Mouse (Mus musculus): Measurements from ENCODE around the gene Zfp467. TPM values are rescaled to one million over a fixed set of nuclear protein-coding genes. Genes with fewer than 3 reads are reported as not detected.

The Zfp467 gene
- 6.0 and 9.4 TPM in 2 replicates for polyA plus RNA-seq (2015; fragmentation: Nextera tagmentation; extraction: Ambion mirVana)

DNA sequence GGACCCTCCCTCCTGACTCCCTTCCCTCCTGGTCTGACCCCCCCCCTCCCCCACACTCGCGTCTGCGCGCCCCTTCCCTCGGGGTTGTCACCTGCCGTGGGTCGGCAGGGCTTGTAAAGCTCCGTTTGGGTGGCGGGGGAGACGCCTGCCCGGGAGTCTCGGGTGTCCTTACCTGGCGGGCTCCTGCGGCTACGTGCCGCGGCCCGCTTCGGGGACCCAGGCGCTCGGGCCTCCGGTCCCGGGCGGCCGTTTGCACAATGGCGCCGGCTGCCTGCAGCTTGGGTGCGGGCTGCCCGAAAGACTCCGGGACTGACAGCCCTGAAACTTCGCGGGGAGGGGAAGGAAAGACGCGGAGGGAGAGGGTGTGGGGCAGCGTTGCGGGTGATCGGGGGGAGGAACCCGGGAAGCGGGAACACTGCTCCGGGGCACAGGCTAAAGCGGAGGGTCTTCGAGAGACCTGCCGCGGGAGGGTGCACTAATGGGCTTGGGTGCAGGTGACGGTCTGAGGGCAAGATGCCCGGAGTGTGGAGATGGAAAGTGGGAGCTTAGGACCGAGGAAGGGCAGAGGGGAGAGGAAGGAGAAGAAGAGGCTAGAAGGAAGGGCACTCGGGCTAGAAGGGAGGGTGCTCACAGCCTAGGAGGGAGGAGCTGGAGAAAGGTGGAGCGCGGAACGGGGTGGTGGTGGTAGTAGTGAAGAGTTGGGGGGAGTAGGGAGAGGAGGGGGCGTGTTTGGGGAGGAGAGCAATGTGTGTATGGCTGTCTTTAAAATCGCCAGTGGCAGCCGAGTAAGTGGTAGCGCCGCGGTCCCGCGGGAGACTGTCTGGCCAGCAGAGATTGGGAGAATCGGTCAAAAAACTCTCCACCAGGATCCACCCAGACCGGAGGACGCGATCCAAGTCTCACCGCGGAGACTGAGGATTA is at the start of gene Zfp467:
Gene Zfp467, minus strand, starts transcription at position 645 of the 921 bp plus-strand sequence.

DNA sequence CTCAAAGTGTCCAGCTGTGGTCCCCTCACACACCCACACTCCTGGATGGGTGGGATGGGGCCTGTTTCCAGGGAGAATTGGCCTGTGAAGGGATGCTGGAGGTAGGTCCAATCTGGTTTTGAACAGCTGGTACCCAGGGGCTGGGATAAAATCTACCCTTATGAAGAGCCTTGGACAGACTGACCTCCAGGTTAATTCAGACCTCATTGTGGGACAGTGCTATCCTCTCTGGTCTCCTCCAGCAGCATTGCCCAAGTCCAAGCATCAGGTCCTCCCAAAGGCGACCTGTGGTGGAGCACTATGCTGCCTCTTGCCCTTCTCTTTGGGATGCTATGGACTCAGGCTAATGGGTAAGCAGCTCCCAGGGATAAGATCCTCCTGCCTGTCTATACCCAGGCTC is 2.3 kb upstream of the Zfp467 start, which contains the start of gene Sspo:
Gene Sspo, plus strand, starts transcription at position 301 of the 400 bp plus-strand sequence.

DNA sequence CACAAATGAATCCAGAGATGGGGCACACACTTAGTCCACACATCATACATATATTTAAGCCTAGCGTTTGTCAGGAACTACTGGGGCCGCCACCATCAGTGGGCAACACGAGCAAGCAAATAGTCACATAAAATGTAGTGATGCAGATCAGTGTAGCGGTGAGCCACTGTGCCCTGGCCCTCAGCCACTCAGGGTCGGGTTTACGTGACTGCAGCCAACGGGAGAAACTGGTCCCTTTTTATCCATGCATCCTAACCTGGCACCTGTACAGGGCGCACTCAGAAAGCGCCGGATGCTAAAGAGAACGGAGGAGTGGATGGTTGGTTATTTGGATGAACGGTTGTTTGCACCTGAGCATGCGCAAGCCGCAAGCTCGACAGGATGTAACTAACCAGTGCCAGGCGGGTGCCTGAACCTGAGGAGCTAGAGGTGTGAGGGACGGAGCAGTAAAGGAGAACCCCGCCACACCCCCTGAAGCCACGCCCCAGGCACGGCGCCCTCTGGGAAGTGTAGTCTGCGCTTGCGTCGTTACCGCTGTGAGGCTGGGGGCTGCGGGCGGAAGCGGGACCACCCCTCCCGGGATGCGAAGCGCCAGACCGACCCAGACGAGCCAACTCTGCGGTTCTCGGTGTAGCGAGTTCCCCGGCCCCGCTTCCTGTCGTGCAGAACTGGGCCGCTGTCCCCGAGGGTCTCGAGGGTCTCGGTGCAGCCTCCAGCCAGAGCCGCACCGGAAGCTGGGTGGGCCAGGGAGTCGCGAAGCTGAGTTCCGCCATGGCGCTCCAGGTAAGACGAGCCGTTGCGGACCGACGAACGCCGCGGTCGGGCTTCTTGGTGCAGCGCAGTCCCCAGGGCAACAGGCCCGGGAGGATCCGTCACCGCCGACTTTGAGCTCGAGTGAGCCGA is 50.3 kb downstream of the Zfp467 start, which contains the start of gene Krba1:
Gene Krba1, plus strand, starts transcription at position 482 of the 903 bp plus-strand sequence.

Other genes starting within 250 kb of the Zfp467 start
- gene Krba1, start 50.2 kb downstream of the Zfp467 start, polyA plus RNA-seq (2015; fragmentation: Nextera tagmentation; extraction: Ambion mirVana): 3.1 and 4.4 TPM in 2 replicates
- 0.05 and 0.16 TPM in 2 replicates for gene Sspo, start 2.4 kb upstream of the Zfp467 start, polyA plus RNA-seq (2015; fragmentation: Nextera tagmentation; extraction: Ambion mirVana)
- 2.2 and 3.2 TPM in 2 replicates for gene Atp6v0e2, start 91.8 kb upstream of the Zfp467 start, polyA plus RNA-seq (2015; fragmentation: Nextera tagmentation; extraction: Ambion mirVana)
- 2.6 and 3.2 TPM in 2 replicates for gene Lrrc61, start 109.0 kb upstream of the Zfp467 start, polyA plus RNA-seq (2015; fragmentation: Nextera tagmentation; extraction: Ambion mirVana)
- 66.3 and 92.8 TPM in 2 replicates for gene Rarres2, start 127.0 kb upstream of the Zfp467 start, polyA plus RNA-seq (2015; fragmentation: Nextera tagmentation; extraction: Ambion mirVana)
- gene Gm45021, start 143.8 kb upstream of the Zfp467 start, polyA plus RNA-seq (2015; fragmentation: Nextera tagmentation; extraction: Ambion mirVana): not detected in 2 replicates
- gene Repin1, start 148.1 kb upstream of the Zfp467 start, polyA plus RNA-seq (2015; fragmentation: Nextera tagmentation; extraction: Ambion mirVana): 5.5 and 7.3 TPM in 2 replicates
- not detected in 2 replicates for gene Gm44965, start 148.1 kb upstream of the Zfp467 start, polyA plus RNA-seq (2015; fragmentation: Nextera tagmentation; extraction: Ambion mirVana)
- 1.1 and 2.1 TPM in 2 replicates for gene Zfp775, start 156.2 kb upstream of the Zfp467 start, polyA plus RNA-seq (2015; fragmentation: Nextera tagmentation; extraction: Ambion mirVana)
- gene AI854703, start 180.9 kb upstream of the Zfp467 start, polyA plus RNA-seq (2015; fragmentation: Nextera tagmentation; extraction: Ambion mirVana): 0.29 and 0.47 TPM in 2 replicates
- 2.2 and 3.3 TPM in 2 replicates for gene Gimap8, start 201.4 kb upstream of the Zfp467 start, polyA plus RNA-seq (2015; fragmentation: Nextera tagmentation; extraction: Ambion mirVana)
- 10.8 and 13.3 TPM in 2 replicates for gene Gimap9, start 230.3 kb upstream of the Zfp467 start, polyA plus RNA-seq (2015; fragmentation: Nextera tagmentation; extraction: Ambion mirVana)
- gene Gimap4, start 238.7 kb upstream of the Zfp467 start, polyA plus RNA-seq (2015; fragmentation: Nextera tagmentation; extraction: Ambion mirVana): 19.4 and 27.0 TPM in 2 replicates